Mouse (Mus musculus) lung, adult 2 months (tissue): ENCODE data around the gene Idh2. TPM values are rescaled to one million over a fixed set of nuclear protein-coding genes. Genes with fewer than 3 reads are reported as not detected.
"Not testable (repeated sequence)": the region's sequence is repeated elsewhere in the genome, so short reads cannot be mapped to it uniquely, and the experiment has no call there.

Experiments used
- DNase-seq: peaks from one replicate; pipeline ENCODE4 v3.0.0; 2022
- H3K4me1 ChIP-seq: fragments of 200-500 bp; 2 replicates; pipeline ENCODE4 v1.6.1; 2011; ENCODE audit warnings: low read length; ENCODE audit not compliant: control insufficient read depth, insufficient read depth
- H3K4me3 ChIP-seq: fragments of 200-500 bp; replicated peaks from 2 replicates; pipeline ENCODE3; 2011; ENCODE audit warnings: low read depth, mild to moderate bottlenecking, control low read depth, low read length; ENCODE audit errors: extremely low read depth
- CTCF ChIP-seq: fragments of 200-500 bp; IDR thresholded peaks from 2 replicates; pipeline ENCODE4 v1.5.1; 2011; ENCODE audit warnings: mild to moderate bottlenecking, low read length, control low read depth; ENCODE audit not compliant: insufficient read depth
- POLR2A ChIP-seq: fragments of 200-500 bp; IDR thresholded peaks from 2 replicates; pipeline ENCODE4 v1.6.1; 2011; ENCODE audit warnings: low read depth, mild to moderate bottlenecking, control low read depth, low read length, borderline replicate concordance; ENCODE audit errors: extremely low read depth
- WGBS: fragments of 180-500 bp; shearing (Covaris S2); methylation state at CpG from one replicate; pipeline ENCODE4 v1.1.7; 2018; 5-methylcytosine and 5-hydroxymethylcytosine counted together
- polyA plus RNA-seq: library from polyadenylated mRNA; depleted of rRNA; stranded (reverse); fragments of >200 nt; gene quantifications from 2 replicates; pipeline ENCODE4 v1.2.3, GENCODE M21; 2012

Idh2 gene
- polyA plus RNA-seq, 1 experiment = 162 TPM

GRCm38 (mm10) chr7:80144695-80145094 lies 29.5 kb upstream of the Idh2 start:
- TF ChIP-seq CTCF (no peak), POLR2A (no peak)
- 80% methylated on average over 7 of the region's 7 CpGs for WGBS
- no peak overlapping the region for H3K4me3 ChIP-seq
- no peaks in the 10 kb centered on the region for H3K4me1 ChIP-seq
- DNase-seq = no peak

- no peak for DNase-seq
- WGBS = 38% methylated on average over 22 of the region's 22 CpGs
- Histone ChIP-seq H3K4me3 (no peak overlapping the region), H3K4me1 (no peaks in the 10 kb centered on the region)
- no peak for TF ChIP-seq CTCF
- no peak for TF ChIP-seq POLR2A
These were observed 28.4 kb upstream of the Idh2 start for GRCm38 (mm10) chr7:80143331-80144273.

GRCm38 (mm10) chr7:80140815-80141214 lies 25.6 kb upstream of the Idh2 start:
- Histone ChIP-seq H3K4me3 (no peak overlapping the region), H3K4me1 (no peaks in the 10 kb centered on the region)
- no peak for TF ChIP-seq POLR2A
- peak; percentile 85 for TF ChIP-seq CTCF
- peak; percentile 69 for DNase-seq
- WGBS = 13% methylated on average over 9 of the region's 9 CpGs

GRCm38 (mm10) chr7:80138375-80138774 lies 23.2 kb upstream of the Idh2 start:
- WGBS = 68% methylated on average over 1 of the region's 1 CpGs
- no peak for DNase-seq
- H3K4me1 ChIP-seq = peaks cover 9% of the 10 kb centered on the region

GRCm38 (mm10) chr7:80135173-80135532 lies 20.0 kb upstream of the Idh2 start:
- DNase-seq = no peak
- TF ChIP-seq POLR2A (no peak), CTCF (no peak)
- 56% methylated on average over 1 of the region's 1 CpGs for WGBS
- H3K4me3 ChIP-seq = no peak overlapping the region
- peaks cover 9% of the 10 kb centered on the region for H3K4me1 ChIP-seq

More at GRCm38 (mm10) chr7:80138375-80138774, 23.2 kb upstream of the Idh2 start:
- no peak for TF ChIP-seq CTCF
- TF ChIP-seq POLR2A = no peak
- H3K4me3 ChIP-seq = no peak overlapping the region

- WGBS = 25% methylated on average over 8 of the region's 8 CpGs
- TF ChIP-seq POLR2A = no peak
- TF ChIP-seq CTCF = no peak
- Histone ChIP-seq H3K4me1 (peaks cover 9% of the 10 kb centered on the region), H3K4me3 (no peak overlapping the region)
- peak; percentile 81 for DNase-seq
These were observed 19.4 kb upstream of the Idh2 start for GRCm38 (mm10) chr7:80134454-80135172.

- DNase-seq = no peak
- H3K4me3 ChIP-seq = no peak overlapping the region
- H3K4me1 ChIP-seq = peaks cover 9% of the 10 kb centered on the region
- 56% methylated on average over 9 of the region's 9 CpGs for WGBS
- TF ChIP-seq POLR2A (no peak), CTCF (peak; percentile 59)
These were observed 17.3 kb upstream of the Idh2 start for GRCm38 (mm10) chr7:80132541-80132940.

GRCm38 (mm10) chr7:80131315-80131714 lies 16.1 kb upstream of the Idh2 start:
- WGBS = 64% methylated on average over 7 of the region's 7 CpGs
- not testable (repeated sequence) for DNase-seq, H3K4me3 ChIP-seq, H3K4me1 ChIP-seq

GRCm38 (mm10) chr7:80130344-80131055 lies 15.3 kb upstream of the Idh2 start:
- TF ChIP-seq POLR2A (no peak), CTCF (no peak)

More at GRCm38 (mm10) chr7:80130344-80131055, 15.3 kb upstream of the Idh2 start:
- WGBS = 57% methylated on average over 12 of the region's 12 CpGs
- no peak for DNase-seq
- no peak overlapping the region for H3K4me3 ChIP-seq
- H3K4me1 ChIP-seq = peaks cover 9% of the 10 kb centered on the region
